ENCODE assay signal across 15 mouse cellular contexts in genomic region chr15:101927340-101928080, GRCm38 (mm10). TPM values are rescaled to one million over a fixed set of nuclear protein-coding genes. Genes with fewer than 3 reads are reported as not detected.
DNase-seq lines count a peak whose midpoint lies in the region; ATAC-seq and TF ChIP-seq lines count a peak whose summit lies in the region.
"Had no signal": no experiment of that assay in that cellular context is flagged by ENCODE, and none has a peak within 500 bp of the region (broad histone marks: within the 10 kb centered on the region; RNA-seq: fewer than 3 reads in every experiment).

No protein-coding gene starts in this region.

- no peaks in the 10 kb centered on the region for H3K36me3 ChIP-seq in embryonic facial prominence, embryonic 12.5 days
- H3K36me3 ChIP-seq in limb, embryonic 10.5 days, result no peaks in the 10 kb centered on the region
- H3K36me3 ChIP-seq in thymus, adult 2 months (ENCODE audit: control insufficient read depth, insufficient read depth, low read length), result no peaks in the 10 kb centered on the region
- H3K36me3 ChIP-seq: liver, embryonic 15.5 days; midbrain, embryonic 13.5 days; neural tube, embryonic 13.5 days had no signal

- intact Hi-C loops in gastrocnemius, adult 2 months (cut with DNase I), result no loop called here

- DNase-seq in gastrocnemius, adult 2 months, result peak; percentile 42
- DNase-seq in gastrocnemius, adult 8-10 months (ENCODE audit: low spot score in 2 of 2), result no peak
- peak; percentile 50 for DNase-seq in Patski (ENCODE audit: low read depth, low spot score)
- DNase-seq in limb, embryonic 10.5 days (ENCODE audit: low spot score), result no peak
- no peak for DNase-seq in layer of hippocampus, postnatal 25 days (ENCODE audit: extremely low spot score in 1 of 2, low spot score in 1 of 2)
- no peak for DNase-seq in gastrocnemius, postnatal 25 days
- no peak for DNase-seq in thymus, adult 2 months
- DNase-seq: cerebellum, adult 11 months; layer of hippocampus, adult 9-11 months had no signal

- POLR2A ChIA-PET in Patski (lab: Charles Lee), result no interaction called here

- no peak overlapping the region for H3K9ac ChIP-seq in embryonic facial prominence, embryonic 12.5 days
- H3K9ac ChIP-seq: liver, embryonic 15.5 days; midbrain, embryonic 13.5 days; neural tube, embryonic 13.5 days had no signal

- WGBS in embryonic facial prominence, embryonic 12.5 days, result 65% methylated on average over 12 of the region's 12 CpGs
- 73% methylated on average over 12 of the region's 12 CpGs for WGBS in limb, embryonic 10.5 days
- 80% methylated on average over 12 of the region's 12 CpGs for WGBS in thymus, adult 2 months

- ATAC-seq in Patski, result peak; percentile 51
- no peak for ATAC-seq in embryonic facial prominence, embryonic 12.5 days (ENCODE audit: insufficient number of reproducible peaks, insufficient read depth, low FRiP score, low TSS enrichment)
- ATAC-seq: midbrain, embryonic 13.5 days had no signal

- no peak for TF ChIP-seq POLR2A in thymus, adult 2 months (IDR thresholded peaks at IDR 0.05; ENCODE audit: control insufficient read depth, extremely low read depth, insufficient read depth, low read length, poor library complexity)

- no peak overlapping the region for H3K4me2 ChIP-seq in embryonic facial prominence, embryonic 12.5 days (replicated peaks)
- H3K4me2 ChIP-seq: liver, embryonic 15.5 days; midbrain, embryonic 13.5 days; neural tube, embryonic 13.5 days had no signal

- no peak overlapping the region for H3K27ac ChIP-seq in gastrocnemius, adult 2 months
- H3K27ac ChIP-seq in embryonic facial prominence, embryonic 12.5 days, result 0 out of 2 replicates have a peak overlapping the region, but pooled peaks have one; percentile 4
- peak overlapping the region; percentile 50; the same call in 1 of the 2 replicates for H3K27ac ChIP-seq in limb, embryonic 10.5 days
- no peak overlapping the region for H3K27ac ChIP-seq in thymus, adult 2 months (ENCODE audit: control insufficient read depth, insufficient read depth, low read length)
- H3K27ac ChIP-seq: liver, embryonic 15.5 days; midbrain, embryonic 13.5 days; neural tube, embryonic 13.5 days had no signal

- no peak for TF ChIP-seq CTCF in gastrocnemius, adult 2 months (IDR thresholded peaks at IDR 0.05)
- no peak for TF ChIP-seq CTCF in Patski (IDR thresholded peaks at IDR 0.05)
- TF ChIP-seq CTCF in thymus, adult 2 months (IDR thresholded peaks at IDR 0.05; ENCODE audit: borderline replicate concordance, control insufficient read depth, extremely low read depth, insufficient read depth, low read length, poor library complexity), result no peak

- in situ Hi-C loops in Patski (cut with MboI; ENCODE audit: low pct_unique_long_range_greater_than_20kb), result no loop called here

- CTCF ChIA-PET in Patski (lab: Charles Lee), result interaction anchor here (1.1 to 3.0 kb wide), 6 partner anchors 22 to 154 kb away, joined by 3 to 8 read pairs (median 3); no protein-coding TSS in a partner anchor

- no peaks in the 10 kb centered on the region for H3K9me3 ChIP-seq in embryonic facial prominence, embryonic 12.5 days
- H3K9me3 ChIP-seq in limb, embryonic 10.5 days (replicated peaks), result no peaks in the 10 kb centered on the region
- H3K9me3 ChIP-seq: liver, embryonic 15.5 days; midbrain, embryonic 13.5 days; neural tube, embryonic 13.5 days had no signal

- H3K4me1 ChIP-seq in embryonic facial prominence, embryonic 12.5 days, result peaks cover 28% of the 10 kb centered on the region
- H3K4me1 ChIP-seq in limb, embryonic 10.5 days, result peaks cover 34% of the 10 kb centered on the region
- H3K4me1 ChIP-seq in thymus, adult 2 months (replicated peaks; ENCODE audit: control insufficient read depth, insufficient read depth, low read length), result no peaks in the 10 kb centered on the region

- no peak overlapping the region for H3K4me3 ChIP-seq in gastrocnemius, adult 2 months
- H3K4me3 ChIP-seq in embryonic facial prominence, embryonic 12.5 days, result no peak overlapping the region
- no peak overlapping the region for H3K4me3 ChIP-seq in limb, embryonic 10.5 days
- H3K4me3 ChIP-seq in thymus, adult 2 months (ENCODE audit: control insufficient read depth, insufficient read depth, low read length), result no peak overlapping the region
- H3K4me3 ChIP-seq: liver, embryonic 15.5 days; midbrain, embryonic 13.5 days; neural tube, embryonic 13.5 days had no signal

- H3K27me3 ChIP-seq in Patski, result no peaks in the 10 kb centered on the region
- H3K27me3 ChIP-seq in embryonic facial prominence, embryonic 12.5 days, result peaks cover 10% of the 10 kb centered on the region
- peaks cover 40% of the 10 kb centered on the region for H3K27me3 ChIP-seq in limb, embryonic 10.5 days (ENCODE audit: low read depth, poor library complexity, severe bottlenecking)
- H3K27me3 ChIP-seq in thymus, adult 2 months (ENCODE audit: control insufficient read depth, insufficient read depth, low read length), result peaks cover 5% of the 10 kb centered on the region; the same call in 1 of the 2 replicates

RNA-seq across cellular contexts. Expression of gene Krt4, which starts 3.0 kb away (rescaled TPM):
- not detected for total RNA-seq in gastrocnemius, adult 2 months (2021)
- not detected for total RNA-seq in gastrocnemius, adult 8-10 months (2022)
- 0.19 TPM for polyA plus RNA-seq in Patski (2021)
- 0.20 and 0.68 TPM in 2 replicates for polyA plus RNA-seq in embryonic facial prominence, embryonic 12.5 days (2016; fragmentation: Nextera tagmentation; extraction: Ambion mirVana)
- not detected in 2 replicates for polyA plus RNA-seq in limb, embryonic 10.5 days (2016; fragmentation: Nextera tagmentation; extraction: Ambion mirVana)
- total RNA-seq in layer of hippocampus, postnatal 25 days (2021), result not detected
- total RNA-seq in gastrocnemius, postnatal 25 days (2021), result not detected
- polyA plus RNA-seq in thymus, adult 2 months (2012; rRNA removed), result 1.1 TPM in 2 replicates
- total RNA-seq: heart, postnatal 14 days had no signal
- polyA plus RNA-seq: C2C12 had no signal

RNA-seq across cellular contexts. Expression of gene Krt79, which starts 12.6 kb away (rescaled TPM):
- total RNA-seq in gastrocnemius, adult 2 months (2021), result not detected
- total RNA-seq in gastrocnemius, adult 8-10 months (2022), result not detected
- polyA plus RNA-seq in Patski (2021), result 1.3 TPM
- polyA plus RNA-seq in embryonic facial prominence, embryonic 12.5 days (2016; fragmentation: Nextera tagmentation; extraction: Ambion mirVana), result 0.28 TPM in 1 of 2 replicates, not detected in the other
- polyA plus RNA-seq in limb, embryonic 10.5 days (2016; fragmentation: Nextera tagmentation; extraction: Ambion mirVana), result not detected in 2 replicates
- total RNA-seq in layer of hippocampus, postnatal 25 days (2021), result under 1 TPM; 0.28 to 0.32 TPM
- total RNA-seq in gastrocnemius, postnatal 25 days (2021), result under 1 TPM in 1 of 2 experiments, not detected in 1; 0.13 TPM
- polyA plus RNA-seq in thymus, adult 2 months (2012; rRNA removed), result 1.7 and 1.8 TPM in 2 replicates
- polyA plus RNA-seq: liver, embryonic 15.5 days had no signal

RNA-seq across cellular contexts. Expression of gene Krt78, which starts 26.6 kb away (rescaled TPM):
- total RNA-seq in gastrocnemius, adult 2 months (2021), result not detected
- total RNA-seq in gastrocnemius, adult 8-10 months (2022), result not detected
- 0.05 TPM for polyA plus RNA-seq in Patski (2021)
- polyA plus RNA-seq in embryonic facial prominence, embryonic 12.5 days (2016; fragmentation: Nextera tagmentation; extraction: Ambion mirVana), result 0.13 TPM in 1 of 2 replicates, not detected in the other
- polyA plus RNA-seq in limb, embryonic 10.5 days (2016; fragmentation: Nextera tagmentation; extraction: Ambion mirVana), result 0.08 TPM in 1 of 2 replicates, not detected in the other
- not detected for total RNA-seq in layer of hippocampus, postnatal 25 days (2021)
- total RNA-seq in gastrocnemius, postnatal 25 days (2021), result not detected
- polyA plus RNA-seq in thymus, adult 2 months (2012; rRNA removed), result 0.82 and 0.94 TPM in 2 replicates
- total RNA-seq: heart, postnatal 14 days had no signal
- polyA plus RNA-seq: C2C12; liver, embryonic 15.5 days; midbrain, embryonic 13.5 days; neural tube, embryonic 13.5 days had no signal

RNA-seq across cellular contexts. Expression of gene Krt76, which starts 34.8 kb away (rescaled TPM):
- total RNA-seq in gastrocnemius, adult 2 months (2021), result not detected
- not detected for total RNA-seq in gastrocnemius, adult 8-10 months (2022)
- polyA plus RNA-seq in Patski (2021), result not detected
- not detected in 2 replicates for polyA plus RNA-seq in embryonic facial prominence, embryonic 12.5 days (2016; fragmentation: Nextera tagmentation; extraction: Ambion mirVana)
- polyA plus RNA-seq in limb, embryonic 10.5 days (2016; fragmentation: Nextera tagmentation; extraction: Ambion mirVana), result not detected in 2 replicates
- total RNA-seq in layer of hippocampus, postnatal 25 days (2021), result not detected
- total RNA-seq in gastrocnemius, postnatal 25 days (2021), result not detected
- 0.93 and 1.3 TPM in 2 replicates for polyA plus RNA-seq in thymus, adult 2 months (2012; rRNA removed)
- total RNA-seq: heart, postnatal 14 days had no signal
- polyA plus RNA-seq: C2C12; liver, embryonic 15.5 days; midbrain, embryonic 13.5 days; neural tube, embryonic 13.5 days had no signal

RNA-seq across cellular contexts. Expression of gene Krt77, which starts 58.0 kb away (rescaled TPM):
- not detected for total RNA-seq in gastrocnemius, adult 2 months (2021)
- total RNA-seq in gastrocnemius, adult 8-10 months (2022), result not detected
- polyA plus RNA-seq in Patski (2021), result not detected
- 0.08 TPM in 1 of 2 replicates, not detected in the other for polyA plus RNA-seq in embryonic facial prominence, embryonic 12.5 days (2016; fragmentation: Nextera tagmentation; extraction: Ambion mirVana)
- polyA plus RNA-seq in limb, embryonic 10.5 days (2016; fragmentation: Nextera tagmentation; extraction: Ambion mirVana), result not detected in 2 replicates
- 10 to 100 TPM in 1 of 2 experiments, 1 to 10 TPM in 1; 9.4 to 11.3 TPM for total RNA-seq in layer of hippocampus, postnatal 25 days (2021)
- not detected for total RNA-seq in gastrocnemius, postnatal 25 days (2021)
- polyA plus RNA-seq in thymus, adult 2 months (2012; rRNA removed), result 2.6 and 2.7 TPM in 2 replicates
- total RNA-seq: heart, postnatal 14 days had no signal
- polyA plus RNA-seq: C2C12; liver, embryonic 15.5 days; midbrain, embryonic 13.5 days had no signal

Comparison
In these comparisons a context has a peak if more than half of its experiments do, and no peak if none do; other contexts are left out.
1. DNase-seq: peak in gastrocnemius, adult 2 months (single experiment) and Patski (single experiment); none in gastrocnemius, adult 8-10 months (0 of 2), limb, embryonic 10.5 days (single experiment), layer of hippocampus, postnatal 25 days (0 of 2), gastrocnemius, postnatal 25 days (single experiment) and thymus, adult 2 months (single experiment).
2. H3K27ac ChIP-seq: peak in embryonic facial prominence, embryonic 12.5 days (single experiment) and limb, embryonic 10.5 days (single experiment); none in gastrocnemius, adult 2 months (single experiment) and thymus, adult 2 months (single experiment).